Mouse (Mus musculus): ENCODE data around the gene Ly6g5b. TPM values are rescaled to one million over a fixed set of nuclear protein-coding genes. Genes with fewer than 3 reads are reported as not detected.

Ly6g5b gene
- polyA plus RNA-seq, 1 experiment from 2014 or later, result 0.81 TPM

DNA sequence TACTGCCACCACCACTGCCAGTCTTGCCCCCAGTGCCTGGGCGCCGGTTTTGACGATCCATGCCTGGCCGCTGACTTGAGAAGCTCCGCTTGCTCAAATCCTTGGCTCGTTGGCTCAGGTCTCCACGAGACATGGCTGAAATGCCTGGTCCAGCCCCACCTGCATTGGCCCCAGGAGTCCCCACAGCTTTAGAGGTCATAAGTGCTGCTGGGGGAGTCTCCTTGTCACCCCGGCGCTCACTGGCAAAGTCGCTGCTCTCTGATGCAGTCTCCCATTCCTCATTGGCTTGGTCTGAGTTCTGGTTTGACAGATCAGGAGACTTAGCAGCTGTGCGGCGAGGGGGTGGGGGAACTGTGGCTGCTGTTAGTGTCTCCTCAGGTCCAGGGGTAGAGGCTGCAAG, 40.2 kb upstream of the Ly6g5b start:
- Histone ChIP-seq H3K4me2 (no peak overlapping the region), H3K4me3 (no peak overlapping the region), H3K36me3 (peaks cover 99% of the 10 kb centered on the region), H3K9me3 (replicated peaks) (no peaks in the 10 kb centered on the region), H3K27ac (no peak overlapping the region), H3K4me1 (peaks cover 5% of the 10 kb centered on the region; the same call in 1 of the 2 replicates), H3K9ac (no peak overlapping the region), H3K27me3 (replicated peaks) (no peaks in the 10 kb centered on the region)
- WGBS (ENCODE audit: insufficient replicate concordance), result 94% methylated on average over 12 of the region's 12 CpGs
- ATAC-seq, result no peak

DNA sequence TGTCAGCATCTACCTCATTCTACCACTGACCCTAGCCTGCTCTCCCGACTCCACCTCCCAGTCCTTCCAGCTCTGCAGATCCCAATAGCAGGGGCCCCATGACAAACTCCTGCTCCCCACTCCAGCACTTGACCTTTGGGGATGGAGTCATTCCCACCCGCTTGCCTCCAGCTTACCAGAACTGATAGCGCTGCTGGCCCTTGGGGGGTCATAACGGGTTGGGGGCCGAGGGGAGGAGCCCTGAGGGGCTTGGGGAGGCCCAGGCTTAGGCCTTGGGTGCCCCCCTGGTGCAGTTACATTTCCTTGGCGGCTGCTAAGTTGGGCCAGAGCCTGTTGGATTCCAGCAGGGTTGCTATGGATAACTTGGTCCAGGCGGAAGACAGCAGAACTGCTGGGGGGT, 39.4 kb upstream of the Ly6g5b start:
- 90% methylated on average over 7 of the region's 7 CpGs for WGBS (ENCODE audit: insufficient replicate concordance)
- no peak overlapping the region for H3K9ac ChIP-seq
- no peaks in the 10 kb centered on the region for H3K27me3 ChIP-seq (replicated peaks)
- no peaks in the 10 kb centered on the region for H3K9me3 ChIP-seq (replicated peaks)
- H3K4me3 ChIP-seq, result no peak overlapping the region
- peaks cover 5% of the 10 kb centered on the region; the same call in 1 of the 2 replicates for H3K4me1 ChIP-seq
- H3K27ac ChIP-seq, result no peak overlapping the region
- no peak overlapping the region for H3K4me2 ChIP-seq
- ATAC-seq, result no peak
- H3K36me3 ChIP-seq, result peaks cover 99% of the 10 kb centered on the region

DNA sequence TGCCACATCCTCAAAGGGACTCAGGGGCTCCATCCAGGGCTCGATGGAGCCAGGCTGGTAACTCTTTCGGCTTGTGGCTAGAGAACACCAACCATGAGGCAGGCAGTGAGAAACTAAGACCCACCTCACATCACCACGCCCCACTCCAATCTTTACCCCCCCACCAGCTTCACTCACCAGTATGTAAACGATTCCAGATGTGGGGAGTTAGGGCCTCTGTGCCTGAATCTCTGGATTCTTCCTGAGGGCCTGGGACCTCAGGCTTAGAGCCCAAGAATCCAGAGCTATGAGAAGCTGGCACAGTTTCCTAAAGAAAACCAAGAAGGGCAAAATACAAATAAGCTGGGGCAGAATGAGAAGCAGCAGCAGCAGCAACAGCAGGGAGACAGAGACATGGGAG, 38.7 kb upstream of the Ly6g5b start:
- no peak overlapping the region for H3K4me3 ChIP-seq
- no peaks in the 10 kb centered on the region for H3K27me3 ChIP-seq (replicated peaks)
- no peak for ATAC-seq
- H3K9ac ChIP-seq, result no peak overlapping the region
- no peak overlapping the region for H3K4me2 ChIP-seq
- H3K27ac ChIP-seq, result no peak overlapping the region
- WGBS (ENCODE audit: insufficient replicate concordance), result 86% methylated on average over 4 of the region's 4 CpGs
- no peaks in the 10 kb centered on the region for H3K9me3 ChIP-seq (replicated peaks)
- H3K36me3 ChIP-seq, result peaks cover 99% of the 10 kb centered on the region
- H3K4me1 ChIP-seq, result peaks cover 9% of the 10 kb centered on the region; the same call in 1 of the 2 replicates

- no peak overlapping the region for H3K4me3 ChIP-seq
- H3K9me3 ChIP-seq (replicated peaks), result no peaks in the 10 kb centered on the region
- no peak overlapping the region for H3K4me2 ChIP-seq
- H3K9ac ChIP-seq, result no peak overlapping the region
- peaks cover 99% of the 10 kb centered on the region for H3K36me3 ChIP-seq
- H3K27me3 ChIP-seq (replicated peaks), result no peaks in the 10 kb centered on the region
- ATAC-seq, result no peak
- WGBS (ENCODE audit: insufficient replicate concordance), result 93% methylated on average over 9 of the region's 9 CpGs
- peaks cover 9% of the 10 kb centered on the region; the same call in 1 of the 2 replicates for H3K4me1 ChIP-seq
- H3K27ac ChIP-seq, result no peak overlapping the region
These were observed 37.8 kb upstream of the Ly6g5b start for GRCm38 (mm10) chr17:35153077-35153476.

DNA sequence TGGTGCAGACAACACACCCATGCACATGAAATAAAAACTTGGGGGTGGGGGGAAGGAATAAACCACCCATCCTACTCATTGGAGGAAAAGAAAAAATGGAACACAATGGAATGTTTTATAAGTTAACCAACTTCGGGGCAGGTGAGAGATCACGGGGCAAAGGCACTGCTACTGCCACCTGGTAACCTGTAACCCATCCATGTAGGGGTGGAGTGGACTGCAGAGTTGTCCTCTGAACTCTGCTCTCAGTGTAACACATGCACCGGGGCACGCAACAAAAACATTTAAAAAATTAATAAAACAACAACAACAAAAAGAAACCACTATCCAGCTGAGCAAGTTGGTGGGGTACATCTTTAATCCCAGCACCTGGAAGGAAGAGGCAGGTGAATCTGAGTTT, 36.9 kb upstream of the Ly6g5b start:
- no peak for ATAC-seq
- 90% methylated on average over 4 of the region's 4 CpGs for WGBS (ENCODE audit: insufficient replicate concordance)
- H3K9me3 ChIP-seq (replicated peaks), result no peaks in the 10 kb centered on the region
- H3K4me3 ChIP-seq, result no peak overlapping the region
- peaks cover 99% of the 10 kb centered on the region for H3K36me3 ChIP-seq
- H3K4me2 ChIP-seq, result no peak overlapping the region
- H3K27me3 ChIP-seq (replicated peaks), result no peaks in the 10 kb centered on the region
- no peak overlapping the region for H3K9ac ChIP-seq
- H3K4me1 ChIP-seq, result peaks cover 9% of the 10 kb centered on the region; the same call in 1 of the 2 replicates
- H3K27ac ChIP-seq, result no peak overlapping the region

DNA sequence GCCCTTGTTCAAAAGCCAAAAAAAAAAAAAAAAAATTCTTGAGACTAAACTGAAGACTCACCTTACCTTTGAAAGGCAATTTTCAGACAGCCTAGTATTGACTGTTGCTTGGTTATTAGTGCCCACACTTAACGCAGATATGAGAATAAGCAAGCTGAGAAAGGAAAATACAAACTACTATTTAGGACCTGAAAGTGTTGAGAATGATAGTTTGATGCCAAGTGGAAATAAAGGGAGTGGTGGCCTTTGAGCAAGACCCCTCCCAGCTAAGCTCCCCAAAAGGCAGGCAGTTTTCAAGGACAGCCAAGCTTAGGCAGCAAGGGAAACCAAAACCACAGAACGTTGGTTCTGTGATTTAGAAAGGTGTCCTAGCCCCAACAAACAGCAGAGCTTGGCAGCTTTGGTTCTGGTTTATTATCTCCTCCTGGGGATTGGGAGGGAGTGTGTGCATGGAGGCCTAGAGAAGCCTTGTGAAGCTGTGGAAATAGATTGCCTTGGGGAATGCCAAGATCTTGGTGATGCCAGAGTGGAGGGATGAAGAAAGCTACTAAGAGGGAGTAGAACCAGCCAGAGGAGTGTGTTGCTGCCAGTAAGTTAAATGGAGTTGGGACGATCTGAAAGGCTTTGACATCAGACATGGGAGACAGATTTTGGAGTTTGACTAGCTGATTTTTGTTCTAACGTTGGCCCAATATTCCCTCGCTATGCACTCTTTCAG, 32.9 kb upstream of the Ly6g5b start:
- Histone ChIP-seq H3K9ac (no peak overlapping the region), H3K4me2 (no peak overlapping the region)

DNA sequence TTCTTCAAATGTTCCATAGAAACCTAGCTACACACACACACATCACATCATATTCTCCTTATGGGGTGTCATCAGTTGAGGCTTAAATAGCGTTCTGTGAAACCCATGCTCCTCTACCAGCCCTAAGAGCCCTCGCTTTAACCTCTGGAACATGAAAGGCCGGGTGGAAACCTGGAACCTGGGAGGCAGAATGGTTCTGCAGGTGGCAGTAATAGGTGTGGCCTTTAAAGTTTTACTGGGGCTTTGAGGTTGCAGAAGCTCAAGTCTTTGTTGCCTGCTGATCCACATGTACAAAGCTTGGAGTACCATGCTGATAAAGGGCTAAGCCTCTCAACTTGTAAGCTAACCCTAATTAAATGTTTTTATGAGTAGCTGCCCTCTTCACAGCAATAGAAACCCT, 32.1 kb upstream of the Ly6g5b start:
- Histone ChIP-seq H3K4me1 (peaks cover 9% of the 10 kb centered on the region; the same call in 1 of the 2 replicates), H3K27me3 (replicated peaks) (no peaks in the 10 kb centered on the region), H3K36me3 (peaks cover 99% of the 10 kb centered on the region), H3K9ac (no peak overlapping the region), H3K4me3 (no peak overlapping the region), H3K27ac (0 out of 2 replicates have a peak overlapping the region, but pooled peaks have one; percentile 13), H3K4me2 (no peak overlapping the region), H3K9me3 (replicated peaks) (no peaks in the 10 kb centered on the region)
- ATAC-seq, result no peak
- 65% methylated on average over 3 of the region's 3 CpGs for WGBS (ENCODE audit: insufficient replicate concordance)

More for the DNA sequence above, 32.9 kb upstream of the Ly6g5b start:
- H3K4me3 ChIP-seq, result no peak overlapping the region
- H3K27ac ChIP-seq, result 0 out of 2 replicates have a peak overlapping the region, but pooled peaks have one; percentile 7
- 63% methylated on average over 5 of the region's 5 CpGs for WGBS (ENCODE audit: insufficient replicate concordance)
- peaks cover 9% of the 10 kb centered on the region; the same call in 1 of the 2 replicates for H3K4me1 ChIP-seq
- H3K27me3 ChIP-seq (replicated peaks), result no peaks in the 10 kb centered on the region
- H3K9me3 ChIP-seq (replicated peaks), result no peaks in the 10 kb centered on the region
- no peak for ATAC-seq
- H3K36me3 ChIP-seq, result peaks cover 99% of the 10 kb centered on the region

- Histone ChIP-seq H3K4me3 (no peak overlapping the region), H3K27me3 (replicated peaks) (no peaks in the 10 kb centered on the region), H3K9ac (no peak overlapping the region), H3K4me2 (no peak overlapping the region), H3K27ac (peak overlapping the region; percentile 1; the same call in 1 of the 2 replicates), H3K4me1 (peaks cover 4% of the 10 kb centered on the region; the same call in 1 of the 2 replicates), H3K9me3 (replicated peaks) (no peaks in the 10 kb centered on the region), H3K36me3 (peaks cover 99% of the 10 kb centered on the region)
- no peak for ATAC-seq
- WGBS (ENCODE audit: insufficient replicate concordance), result 87% methylated on average over 5 of the region's 5 CpGs
These were observed 30.9 kb upstream of the Ly6g5b start for GRCm38 (mm10) chr17:35146139-35146538.

GRCm38 (mm10) chr17:35141971-35142370, 26.7 kb upstream of the Ly6g5b start:
- H3K4me1 ChIP-seq, result peaks cover 7% of the 10 kb centered on the region
- H3K4me3 ChIP-seq, result no peak overlapping the region
- no peak overlapping the region for H3K4me2 ChIP-seq
- H3K9me3 ChIP-seq (replicated peaks), result no peaks in the 10 kb centered on the region
- ATAC-seq, result no peak
- H3K27ac ChIP-seq, result no peak overlapping the region
- no peak overlapping the region for H3K9ac ChIP-seq
- 86% methylated on average over 6 of the region's 6 CpGs for WGBS (ENCODE audit: insufficient replicate concordance)
- H3K36me3 ChIP-seq, result peaks cover 96% of the 10 kb centered on the region
- H3K27me3 ChIP-seq (replicated peaks), result no peaks in the 10 kb centered on the region

GRCm38 (mm10) chr17:35140490-35140996, 25.3 kb upstream of the Ly6g5b start:
- Histone ChIP-seq H3K4me3 (no peak overlapping the region), H3K4me2 (no peak overlapping the region), H3K36me3 (peaks cover 82% of the 10 kb centered on the region), H3K4me1 (peaks cover 17% of the 10 kb centered on the region), H3K27me3 (replicated peaks) (no peaks in the 10 kb centered on the region), H3K9me3 (replicated peaks) (no peaks in the 10 kb centered on the region), H3K9ac (no peak overlapping the region), H3K27ac (no peak overlapping the region)
- 79% methylated on average over 16 of the region's 16 CpGs for WGBS (ENCODE audit: insufficient replicate concordance)
- ATAC-seq, result no peak

GRCm38 (mm10) chr17:35139269-35139668, 24.0 kb upstream of the Ly6g5b start:
- Histone ChIP-seq H3K9ac (no peak overlapping the region), H3K27me3 (replicated peaks) (no peaks in the 10 kb centered on the region), H3K27ac (no peak overlapping the region), H3K9me3 (replicated peaks) (no peaks in the 10 kb centered on the region), H3K4me1 (peaks cover 20% of the 10 kb centered on the region), H3K4me2 (no peak overlapping the region), H3K4me3 (no peak overlapping the region), H3K36me3 (peaks cover 69% of the 10 kb centered on the region)
- WGBS (ENCODE audit: insufficient replicate concordance), result 87% methylated on average over 3 of the region's 3 CpGs
- no peak for ATAC-seq

DNA sequence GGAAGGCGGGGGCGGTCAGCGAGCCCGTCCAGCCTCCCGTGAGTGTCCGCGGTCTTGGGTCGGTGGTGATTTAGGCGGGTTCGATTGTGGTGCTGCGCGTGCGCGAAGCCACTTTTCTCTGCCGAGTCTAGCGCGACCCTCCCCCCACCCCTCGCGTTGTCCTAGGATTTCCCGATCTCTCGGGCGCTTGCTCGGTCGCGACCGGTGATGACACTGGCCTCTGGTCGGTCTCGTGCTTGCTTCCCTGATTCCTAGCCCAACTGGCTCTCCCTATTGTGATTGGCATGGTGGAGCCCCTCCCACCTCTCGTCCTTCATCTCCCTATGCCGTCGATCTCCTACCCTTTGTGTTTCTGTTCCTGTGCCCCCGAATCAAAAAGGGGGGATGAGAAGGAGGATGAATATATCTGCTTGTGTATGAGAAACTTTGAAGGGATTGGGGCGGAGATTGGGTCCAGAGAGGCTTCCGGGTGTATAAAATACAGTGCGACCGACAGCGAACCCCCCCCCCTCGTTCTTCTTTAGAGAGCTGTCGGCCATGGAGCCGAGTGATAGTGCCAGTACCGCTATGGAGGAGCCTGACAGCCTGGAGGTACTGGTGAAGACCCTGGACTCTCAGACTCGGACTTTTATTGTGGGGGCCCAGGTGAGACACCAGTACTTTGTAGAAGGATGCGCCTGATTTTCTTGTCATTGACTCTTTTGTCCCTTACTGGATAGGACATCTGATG, 20.5 kb upstream of the Ly6g5b start:
- H3K36me3 ChIP-seq, result peaks cover 38% of the 10 kb centered on the region
- no peaks in the 10 kb centered on the region for H3K9me3 ChIP-seq (replicated peaks)
- H3K9ac ChIP-seq, result peak overlapping the region; percentile 81
- H3K4me2 ChIP-seq, result peak overlapping the region; percentile 77
- peak overlapping the region; percentile 90 for H3K27ac ChIP-seq
- ATAC-seq, result peak; percentile 52
- 1% methylated on average over 40 of the region's 43 CpGs for WGBS (ENCODE audit: insufficient replicate concordance)
- peaks cover 27% of the 10 kb centered on the region for H3K4me1 ChIP-seq
- H3K27me3 ChIP-seq (replicated peaks), result no peaks in the 10 kb centered on the region
- H3K4me3 ChIP-seq, result peak overlapping the region; percentile 86
